Mouse (Mus musculus) kidney, adult 10 weeks (tissue): Measurements from ENCODE around the gene Ctrb1. TPM values are rescaled to one million over a fixed set of nuclear protein-coding genes. Genes with fewer than 3 reads are reported as not detected.

Experiments
- polyA plus RNA-seq: library from polyadenylated mRNA; stranded (reverse); fragments of 350-450 nt; fragmentation: Illumina TruSeq; extraction: RNeasy Lipid Tissue Mini Kit (QIAGEN cat#74804); gene quantifications from one replicate; pipeline ENCODE4 v1.2.3, GENCODE M21; 2014; ENCODE audit warnings: low read depth, low replicate concordance

The Ctrb1 gene
- not detected for polyA plus RNA-seq

DNA sequence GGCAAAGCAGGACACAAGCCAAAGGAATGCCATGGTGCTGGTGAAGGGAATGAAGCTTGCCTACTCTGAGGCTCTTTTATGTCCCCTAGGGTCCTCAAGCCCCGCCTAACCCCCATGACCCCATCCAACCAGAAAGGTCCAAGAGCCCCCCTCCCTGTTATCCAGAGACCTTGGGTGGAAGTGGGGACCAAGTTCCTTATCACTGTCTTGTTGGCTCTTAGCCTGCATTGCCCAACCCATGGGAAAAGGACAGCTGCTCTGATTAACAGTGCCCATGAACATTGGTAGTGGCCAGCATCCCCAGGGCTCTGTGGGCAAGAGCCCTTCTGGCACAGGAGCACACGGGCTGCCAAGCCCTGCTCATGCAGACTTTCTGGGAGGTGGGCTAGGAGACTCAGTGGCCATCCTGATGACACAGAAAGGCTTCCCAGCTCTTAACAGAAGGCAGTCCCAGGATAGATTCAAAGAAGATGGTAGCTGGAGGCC is at the start of gene Ctrb1:
Gene Ctrb1, minus strand, starts transcription at position 51 of the 486 bp plus-strand sequence.

DNA sequence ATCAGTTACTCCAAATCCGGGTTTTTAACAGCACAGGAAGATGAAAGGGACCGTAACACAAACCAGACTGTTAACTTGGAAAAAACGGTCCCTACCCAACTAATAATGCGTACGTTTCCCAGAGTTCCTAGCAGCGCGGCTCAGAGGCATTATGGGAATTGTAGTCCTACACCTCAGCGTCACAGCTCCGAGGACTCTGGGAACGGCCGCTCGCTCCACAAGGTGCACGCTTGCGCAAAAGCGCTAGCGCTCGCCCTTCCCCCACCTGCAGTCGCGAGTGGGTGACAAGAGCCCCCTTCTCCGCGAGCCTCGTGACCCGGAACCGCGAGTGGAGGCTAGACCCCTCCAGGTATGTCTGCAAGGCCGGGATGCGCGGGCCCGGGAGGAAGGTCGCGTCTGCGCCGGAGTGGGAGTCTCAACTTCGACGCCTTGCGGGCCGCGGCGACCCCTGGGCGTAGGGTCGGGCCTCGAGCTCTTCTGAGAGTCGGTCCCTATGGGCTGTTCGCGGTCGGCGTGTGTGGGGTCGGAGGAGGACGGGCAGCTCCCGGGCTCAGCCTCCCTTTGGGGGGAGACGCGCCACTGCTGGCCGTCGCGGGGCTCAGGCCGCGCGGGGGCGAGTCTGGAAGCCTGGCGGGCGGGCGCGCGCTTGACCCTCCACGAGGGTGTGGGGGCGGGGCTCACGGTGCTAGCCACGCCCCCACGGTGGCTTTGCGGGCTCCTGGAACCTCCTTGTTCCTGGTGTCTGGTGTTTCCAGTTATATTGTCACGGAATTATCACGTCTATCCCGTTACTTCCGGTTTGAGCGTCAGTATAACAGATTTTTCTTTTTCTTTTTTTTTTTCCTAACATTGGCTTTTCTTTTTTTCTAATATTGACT is 47.3 kb downstream of the Ctrb1 start, which contains the start of gene Zfp1:
Gene Zfp1, plus strand, starts transcription at position 138 of the 878 bp plus-strand sequence.

Other genes starting within 250 kb of the Ctrb1 start
- gene Wdr59, start 168.9 kb downstream of the Ctrb1 start, polyA plus RNA-seq: 5.4 TPM
- 4.6 TPM for gene Znrf1, start 154.9 kb downstream of the Ctrb1 start, polyA plus RNA-seq
- 34.9 TPM for gene Ldhd, start 60.6 kb downstream of the Ctrb1 start, polyA plus RNA-seq
- gene Zfp1, start 47.6 kb downstream of the Ctrb1 start, polyA plus RNA-seq: 7.8 TPM
- gene Bcar1, start 52.8 kb upstream of the Ctrb1 start, polyA plus RNA-seq: 0.40 TPM
- gene Cfdp1, start 163.3 kb upstream of the Ctrb1 start, polyA plus RNA-seq: 158 TPM
- 23.0 TPM for gene Tmem170, start 185.7 kb upstream of the Ctrb1 start, polyA plus RNA-seq
- gene Chst5, start 219.4 kb upstream of the Ctrb1 start, polyA plus RNA-seq: not detected
- gene Tmem231, start 242.9 kb upstream of the Ctrb1 start, polyA plus RNA-seq: 4.5 TPM
- 182 TPM for gene Gabarapl2, start 249.7 kb upstream of the Ctrb1 start, polyA plus RNA-seq